In the genomic region with DNA sequence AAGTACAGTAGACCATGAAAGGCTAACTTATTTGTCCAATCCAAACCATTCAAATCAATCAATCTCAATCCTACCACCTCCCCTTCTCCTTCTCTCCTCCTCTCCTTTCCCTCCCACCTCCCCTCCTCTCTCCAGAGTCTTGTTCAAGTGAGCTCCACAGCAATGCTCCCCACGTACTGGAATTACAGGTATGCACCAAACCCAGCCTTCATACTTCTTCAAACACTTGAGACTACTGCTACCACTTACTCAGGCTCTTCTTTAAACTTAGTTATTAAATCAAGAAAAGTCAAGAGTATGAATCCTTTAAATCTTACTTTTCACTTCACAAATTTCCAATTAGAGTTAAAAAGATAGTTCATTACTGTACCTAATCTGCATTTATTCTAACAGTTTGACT, we compare ENCODE assay signal across 22 mouse cellular contexts. TPM values are rescaled to one million over a fixed set of nuclear protein-coding genes. Genes with fewer than 3 reads are reported as not detected.
DNase-seq lines count a peak whose midpoint lies in the region; ATAC-seq lines count a peak whose summit lies in the region.
"Had no signal": no experiment of that assay in that cellular context is flagged by ENCODE, and none has a peak within 500 bp of the region (broad histone marks: within the 10 kb centered on the region; RNA-seq: fewer than 3 reads in every experiment).

No protein-coding gene starts in this region.

- ATAC-seq in heart, embryonic 13.5 days (ENCODE audit: extremely low read depth, insufficient number of reproducible peaks, low FRiP score, low TSS enrichment), result no peak
- no peak for ATAC-seq in liver, embryonic 12.5 days
- no peak for ATAC-seq in liver, embryonic 11.5 days (replicated peaks; ENCODE audit: low FRiP score)
- no peak for ATAC-seq in midbrain, embryonic 14.5 days (ENCODE audit: low FRiP score, low TSS enrichment)
- ATAC-seq in midbrain, embryonic 16.5 days, result no peak
- ATAC-seq: activated CD4-positive, CD25-positive, alpha-beta regulatory T cell, adult 4 months; intestine, postnatal 0 days; Patski had no signal

- no peak overlapping the region; the same call in 1 of the 2 replicates for H3K9ac ChIP-seq in heart, embryonic 13.5 days
- H3K9ac ChIP-seq in liver, embryonic 12.5 days, result no peak overlapping the region
- no peak overlapping the region for H3K9ac ChIP-seq in liver, embryonic 11.5 days (ENCODE audit: low read depth, low read length)
- no peak overlapping the region for H3K9ac ChIP-seq in midbrain, embryonic 14.5 days (replicated peaks; ENCODE audit: low read length)
- H3K9ac ChIP-seq in midbrain, embryonic 16.5 days (ENCODE audit: low read depth, low read length), result no peak overlapping the region
- H3K9ac ChIP-seq: embryonic facial prominence, embryonic 13.5 days; hindbrain, embryonic 15.5 days; liver, embryonic 14.5 days had no signal

- DNase-seq in heart, adult 8-10 months (ENCODE audit: low spot score), result no peak
- no peak for DNase-seq in liver, embryonic 11.5 days (ENCODE audit: low spot score)
- no peak for DNase-seq in midbrain, embryonic 14.5 days
- peak; percentile 46 for DNase-seq in lung, postnatal 25 days (ENCODE audit: low spot score)
- no peak for DNase-seq in ovary, postnatal 14 days (ENCODE audit: low spot score)
- DNase-seq: adrenal gland, postnatal 25 days; gastrocnemius, postnatal 36 days; layer of hippocampus, postnatal 36 days; left cerebral cortex, postnatal 4 days; right cerebral cortex, adult 18-20 months; thymus, postnatal 4 days had no signal

- WGBS in heart, embryonic 13.5 days, result 25% methylated on average over 1 of the region's 1 CpGs
- WGBS in liver, embryonic 12.5 days (ENCODE audit: insufficient replicate concordance), result 71% methylated on average over 1 of the region's 1 CpGs
- 61% methylated on average over 1 of the region's 1 CpGs for WGBS in liver, embryonic 11.5 days
- WGBS in midbrain, embryonic 14.5 days, result 65% methylated on average over 1 of the region's 1 CpGs
- WGBS in midbrain, embryonic 16.5 days, result 76% methylated on average over 1 of the region's 1 CpGs

- peaks cover 12% of the 10 kb centered on the region; the same call in 1 of the 2 replicates for H3K36me3 ChIP-seq in heart, embryonic 13.5 days
- peaks cover 21% of the 10 kb centered on the region for H3K36me3 ChIP-seq in liver, embryonic 12.5 days
- H3K36me3 ChIP-seq in liver, embryonic 11.5 days (ENCODE audit: control insufficient read depth, insufficient read depth, low read length), result no peaks in the 10 kb centered on the region
- H3K36me3 ChIP-seq in midbrain, embryonic 14.5 days (ENCODE audit: control insufficient read depth, insufficient read depth, low read length), result peaks cover 3% of the 10 kb centered on the region; the same call in 1 of the 2 replicates
- no peaks in the 10 kb centered on the region for H3K36me3 ChIP-seq in midbrain, embryonic 16.5 days (ENCODE audit: control insufficient read depth, insufficient read depth, low read length)
- H3K36me3 ChIP-seq: hindbrain, embryonic 15.5 days had no signal

- H3K4me3 ChIP-seq in heart, embryonic 13.5 days, result no peak overlapping the region
- no peak overlapping the region for H3K4me3 ChIP-seq in liver, embryonic 12.5 days
- no peak overlapping the region for H3K4me3 ChIP-seq in liver, embryonic 11.5 days (ENCODE audit: low read depth, low read length)
- no peak overlapping the region for H3K4me3 ChIP-seq in midbrain, embryonic 14.5 days (replicated peaks; ENCODE audit: low read depth, low read length)
- H3K4me3 ChIP-seq in midbrain, embryonic 16.5 days (ENCODE audit: low read depth, low read length), result no peak overlapping the region
- H3K4me3 ChIP-seq: hindbrain, embryonic 15.5 days; myocyte had no signal

- H3K27ac ChIP-seq in heart, embryonic 13.5 days (replicated peaks), result no peak overlapping the region
- no peak overlapping the region for H3K27ac ChIP-seq in liver, embryonic 12.5 days
- no peak overlapping the region for H3K27ac ChIP-seq in liver, embryonic 11.5 days (ENCODE audit: low read depth, low read length)
- H3K27ac ChIP-seq in midbrain, embryonic 14.5 days (replicated peaks; ENCODE audit: low read depth, low read length), result no peak overlapping the region
- no peak overlapping the region for H3K27ac ChIP-seq in midbrain, embryonic 16.5 days (ENCODE audit: low read length)
- H3K27ac ChIP-seq: embryonic facial prominence, embryonic 13.5 days; hindbrain, embryonic 15.5 days; kidney, postnatal 0 days; liver, embryonic 14.5 days had no signal

- no peaks in the 10 kb centered on the region for H3K27me3 ChIP-seq in heart, embryonic 13.5 days (replicated peaks)
- no peaks in the 10 kb centered on the region for H3K27me3 ChIP-seq in liver, embryonic 12.5 days (replicated peaks)
- no peaks in the 10 kb centered on the region for H3K27me3 ChIP-seq in liver, embryonic 11.5 days (replicated peaks; ENCODE audit: control insufficient read depth, insufficient read depth, low read length)
- no peaks in the 10 kb centered on the region for H3K27me3 ChIP-seq in midbrain, embryonic 14.5 days (ENCODE audit: control insufficient read depth, insufficient read depth, low read length)
- no peaks in the 10 kb centered on the region for H3K27me3 ChIP-seq in midbrain, embryonic 16.5 days (ENCODE audit: control insufficient read depth, insufficient read depth, low read depth, low read length)
- H3K27me3 ChIP-seq: embryonic facial prominence, embryonic 13.5 days; hindbrain, embryonic 15.5 days; Patski had no signal

- no peaks in the 10 kb centered on the region for H3K9me3 ChIP-seq in heart, embryonic 13.5 days
- H3K9me3 ChIP-seq in liver, embryonic 12.5 days (replicated peaks), result no peaks in the 10 kb centered on the region
- H3K9me3 ChIP-seq in liver, embryonic 11.5 days (ENCODE audit: control insufficient read depth, low read length), result no peaks in the 10 kb centered on the region
- no peaks in the 10 kb centered on the region for H3K9me3 ChIP-seq in midbrain, embryonic 14.5 days (ENCODE audit: control insufficient read depth, low read length)
- no peaks in the 10 kb centered on the region for H3K9me3 ChIP-seq in midbrain, embryonic 16.5 days (replicated peaks; ENCODE audit: control insufficient read depth, low read length, poor library complexity, severe bottlenecking)
- H3K9me3 ChIP-seq: embryonic facial prominence, embryonic 13.5 days; hindbrain, embryonic 15.5 days had no signal

- H3K4me1 ChIP-seq in heart, embryonic 13.5 days, result peaks cover 57% of the 10 kb centered on the region
- peaks cover 47% of the 10 kb centered on the region for H3K4me1 ChIP-seq in liver, embryonic 12.5 days
- H3K4me1 ChIP-seq in liver, embryonic 11.5 days (replicated peaks; ENCODE audit: control insufficient read depth, insufficient read depth, low read length), result peaks cover 11% of the 10 kb centered on the region
- H3K4me1 ChIP-seq in midbrain, embryonic 14.5 days (ENCODE audit: control insufficient read depth, insufficient read depth, low read length), result peaks cover 37% of the 10 kb centered on the region
- H3K4me1 ChIP-seq in midbrain, embryonic 16.5 days (ENCODE audit: control insufficient read depth, insufficient read depth, low read length), result peaks cover 33% of the 10 kb centered on the region

- peak overlapping the region; percentile 42 for H3K4me2 ChIP-seq in heart, embryonic 13.5 days
- 0 out of 2 replicates have a peak overlapping the region, but pooled peaks have one; percentile 14 for H3K4me2 ChIP-seq in liver, embryonic 12.5 days
- no peak overlapping the region for H3K4me2 ChIP-seq in liver, embryonic 11.5 days
- peak overlapping the region; percentile 15; the same call in 1 of the 2 replicates for H3K4me2 ChIP-seq in midbrain, embryonic 14.5 days (ENCODE audit: low read length)
- no peak overlapping the region for H3K4me2 ChIP-seq in midbrain, embryonic 16.5 days (ENCODE audit: low read length)

RNA-seq across cellular contexts. Expression of a gene that starts 3.6 kb away (rescaled TPM):
- polyA plus RNA-seq in heart, embryonic 13.5 days (2015; fragmentation: Nextera tagmentation; extraction: Ambion mirVana), result 39.9 and 40.3 TPM in 2 replicates
- total RNA-seq in heart, adult 8-10 months (2022), result 10 to 100 TPM; 18.3 to 22.9 (median 22.5) TPM
- polyA plus RNA-seq in liver, embryonic 12.5 days (2016; fragmentation: Nextera tagmentation; extraction: Ambion mirVana), result 50.2 and 52.5 TPM in 2 replicates
- polyA plus RNA-seq in liver, embryonic 11.5 days (2014; fragmentation: Nextera tagmentation; extraction: Ambion mirVana), result 57.2 and 65.9 TPM in 2 replicates
- polyA plus RNA-seq in midbrain, embryonic 14.5 days (2014; fragmentation: Nextera tagmentation; extraction: Ambion mirVana), result 68.2 and 76.7 TPM in 2 replicates
- polyA plus RNA-seq in midbrain, embryonic 16.5 days (2015; fragmentation: Nextera tagmentation; extraction: Ambion mirVana), result 53.9 and 59.2 TPM in 2 replicates

Comparison
In these comparisons a context has a peak if more than half of its experiments do, and no peak if none do; other contexts are left out.
1. H3K4me2 ChIP-seq: peak in heart, embryonic 13.5 days (single experiment), liver, embryonic 12.5 days (single experiment) and midbrain, embryonic 14.5 days (single experiment); none in liver, embryonic 11.5 days (single experiment) and midbrain, embryonic 16.5 days (single experiment).